Mouse (Mus musculus): ENCODE data around the gene Dph2. TPM values are rescaled to one million over a fixed set of nuclear protein-coding genes. Genes with fewer than 3 reads are reported as not detected.

Dph2 gene
- polyA plus RNA-seq, 3 experiments from 2014 or later, result 20.1 to 32.4 (median 23.9) TPM

DNA sequence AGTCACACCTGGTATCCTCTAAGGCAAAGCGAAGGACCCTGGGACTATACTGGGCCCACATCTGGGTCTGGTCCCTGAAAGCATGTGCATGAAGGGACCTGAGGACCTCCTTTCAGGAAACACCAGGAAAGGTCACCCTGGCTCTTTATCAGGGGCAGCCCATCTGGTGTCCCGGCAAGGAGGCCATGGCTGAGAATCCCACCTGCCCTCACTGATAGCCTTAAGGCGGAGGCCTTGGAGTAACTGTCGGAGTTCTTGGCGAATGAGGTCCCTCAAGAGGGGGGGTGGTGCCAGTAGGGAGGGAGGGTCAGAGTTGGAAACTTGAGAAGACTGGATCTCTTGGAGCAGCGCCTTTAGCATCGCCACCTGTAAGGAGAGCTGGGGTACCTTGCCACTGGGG lies 20.0 kb downstream of the Dph2 start:
- no peak for ATAC-seq

DNA sequence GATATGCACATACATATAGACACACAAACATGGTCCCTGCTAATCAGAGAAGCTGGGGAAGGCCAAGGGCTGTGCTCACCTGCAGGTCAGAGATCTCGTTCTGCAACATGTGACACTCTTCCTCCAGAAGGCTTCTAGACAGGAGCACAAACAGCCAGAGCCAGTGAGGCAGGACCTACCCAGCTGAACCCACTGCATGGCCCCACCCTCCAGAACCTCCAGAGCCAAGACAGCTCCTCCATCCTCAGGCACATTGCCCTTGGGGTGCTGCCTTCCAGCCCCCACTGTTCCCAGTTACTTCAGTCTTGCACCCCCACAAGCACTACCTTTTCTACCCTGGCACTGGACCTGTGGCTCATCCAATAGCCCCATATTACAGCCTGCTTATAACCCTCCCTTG lies 21.4 kb downstream of the Dph2 start:
- no peak for ATAC-seq

- no peak for ATAC-seq
These were observed 22.5 kb downstream of the Dph2 start for GRCm38 (mm10) chr4:117869317-117869716.

DNA sequence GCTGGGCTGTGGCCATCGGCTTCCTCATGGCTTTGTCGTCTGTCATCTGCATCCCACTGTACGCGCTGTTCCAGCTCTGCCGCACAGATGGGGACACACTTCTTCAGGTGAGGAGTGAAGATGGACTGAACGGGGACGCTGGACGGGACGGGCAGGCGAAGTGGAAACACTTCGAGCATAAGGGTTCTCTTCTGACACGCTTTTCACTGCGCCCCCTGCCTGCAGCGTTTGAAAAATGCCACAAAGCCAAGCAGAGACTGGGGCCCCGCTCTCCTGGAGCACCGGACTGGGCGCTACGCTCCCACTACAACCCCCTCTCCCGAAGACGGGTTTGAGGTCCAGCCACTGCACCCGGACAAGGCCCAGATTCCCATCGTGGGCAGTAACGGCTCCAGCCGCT lies 24.0 kb downstream of the Dph2 start:
- ATAC-seq, result no peak

- ATAC-seq, result no peak
These were observed 24.8 kb downstream of the Dph2 start for GRCm38 (mm10) chr4:117867000-117867399.

GRCm38 (mm10) chr4:117866083-117866482 lies 25.7 kb downstream of the Dph2 start:
- no peak for ATAC-seq

GRCm38 (mm10) chr4:117862823-117863222 lies 29.0 kb downstream of the Dph2 start:
- no peak for ATAC-seq

- no peak for ATAC-seq
These were observed 31.3 kb downstream of the Dph2 start for GRCm38 (mm10) chr4:117860570-117860969.

GRCm38 (mm10) chr4:117858794-117859193 lies 33.0 kb downstream of the Dph2 start:
- no peak for ATAC-seq

GRCm38 (mm10) chr4:117855146-117855545 lies 36.7 kb downstream of the Dph2 start:
- no peak for ATAC-seq

GRCm38 (mm10) chr4:117852152-117852868 lies 39.5 kb downstream of the Dph2 start:
- no peak for ATAC-seq

- no peak for ATAC-seq
These were observed 41.0 kb downstream of the Dph2 start for GRCm38 (mm10) chr4:117850871-117851270.

- ATAC-seq, result no peak
These were observed 41.7 kb downstream of the Dph2 start for GRCm38 (mm10) chr4:117850176-117850575.

DNA sequence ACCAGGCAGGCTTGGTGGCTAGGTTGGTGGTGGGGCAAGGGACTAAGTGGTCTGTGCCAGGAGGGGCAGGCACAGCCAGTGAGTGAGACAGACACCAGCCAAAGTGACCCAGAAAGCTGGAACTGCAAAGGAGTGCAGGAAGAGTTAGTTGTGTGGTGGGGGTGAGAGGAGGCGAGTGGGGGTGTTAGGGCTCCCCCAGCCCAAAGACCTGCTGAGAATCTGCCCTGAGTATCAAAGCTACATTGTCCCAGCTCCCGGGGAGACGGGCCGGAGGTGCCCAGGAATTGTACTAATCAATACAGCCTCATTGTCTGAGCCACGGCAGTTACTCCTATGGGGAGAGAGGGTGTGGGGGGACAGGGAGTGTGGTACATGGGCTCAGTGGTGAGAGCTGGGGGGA lies 42.3 kb downstream of the Dph2 start:
- no peak for ATAC-seq

DNA sequence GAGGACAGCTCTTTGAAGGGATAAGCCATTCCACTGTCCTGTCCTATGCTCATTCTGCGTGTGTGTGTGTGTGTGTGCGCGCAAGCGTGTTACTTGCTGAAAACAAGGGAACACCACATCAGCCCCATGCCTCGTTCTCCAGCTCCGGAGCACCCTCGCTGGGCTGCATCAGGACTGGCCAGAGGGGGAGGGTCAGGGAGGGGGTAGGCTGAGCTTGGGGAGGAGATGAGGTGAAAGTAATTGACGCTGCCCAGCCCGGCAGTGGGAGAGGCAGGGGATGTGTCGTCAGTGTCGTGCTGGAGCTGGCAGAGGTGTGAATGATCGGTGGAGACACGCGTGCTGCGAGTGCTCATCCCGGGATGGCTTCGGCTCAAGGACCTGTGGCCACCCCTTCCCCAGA lies 42.8 kb downstream of the Dph2 start:
- ATAC-seq, result no peak

GRCm38 (mm10) chr4:117847011-117847410 lies 44.8 kb downstream of the Dph2 start:
- ATAC-seq, result no peak

- no peak for ATAC-seq
These were observed 45.6 kb downstream of the Dph2 start for GRCm38 (mm10) chr4:117846261-117846660.

- no peak for ATAC-seq
These were observed 46.5 kb downstream of the Dph2 start for GRCm38 (mm10) chr4:117845316-117845715.

- ATAC-seq, result no peak
These were observed 47.4 kb downstream of the Dph2 start for GRCm38 (mm10) chr4:117844467-117844866.

GRCm38 (mm10) chr4:117843101-117843500 lies 48.7 kb downstream of the Dph2 start:
- no peak for ATAC-seq

DNA sequence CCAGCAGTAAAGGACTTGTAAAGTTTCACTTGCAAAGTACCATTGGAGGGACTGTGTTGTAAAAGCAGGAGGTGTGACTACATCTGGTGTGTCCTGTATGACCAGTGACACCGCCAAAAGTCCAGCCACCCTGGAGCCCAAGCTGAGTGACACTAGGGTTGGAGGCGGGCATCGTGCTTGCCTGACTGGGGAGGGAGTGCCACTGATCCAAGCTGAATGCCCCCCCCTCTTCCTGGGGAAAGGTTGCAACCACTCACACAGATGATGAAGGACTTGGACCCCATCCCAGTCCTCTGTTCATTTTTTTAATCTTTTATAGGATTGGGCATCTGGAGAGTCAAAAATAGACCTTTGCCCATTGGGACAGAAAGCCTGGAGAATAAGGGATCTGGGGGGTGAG lies 50.3 kb downstream of the Dph2 start:
- no peak for ATAC-seq

GRCm38 (mm10) chr4:117840821-117841220 lies 51.0 kb downstream of the Dph2 start:
- ATAC-seq, result no peak

GRCm38 (mm10) chr4:117839366-117839765 lies 52.5 kb downstream of the Dph2 start:
- ATAC-seq, result no peak

All from inflammation-experienced regulatory T-cells, adult 6 months (primary cell).